Mouse (Mus musculus) brain, embryonic 14.5 days (tissue): ENCODE data around the gene Nhlrc1.

Experiments
- CTCF ChIP-seq: fragments of 200-500 bp; IDR thresholded peaks from 2 replicates; pipeline ENCODE4 v1.5.1; 2012; ENCODE audit warnings: inconsistent platforms, mild to moderate bottlenecking, moderate library complexity, borderline replicate concordance; ENCODE audit not compliant: insufficient read depth, insufficient read length; ENCODE audit errors: extremely low read depth
- POLR2A ChIP-seq: fragments of 200-500 bp; IDR thresholded peaks from 2 replicates; pipeline ENCODE4 v1.6.1; 2012; ENCODE audit warnings: mild to moderate bottlenecking, inconsistent platforms, borderline replicate concordance; ENCODE audit not compliant: poor library complexity, insufficient read depth, insufficient read length, severe bottlenecking; ENCODE audit errors: extremely low read depth

DNA sequence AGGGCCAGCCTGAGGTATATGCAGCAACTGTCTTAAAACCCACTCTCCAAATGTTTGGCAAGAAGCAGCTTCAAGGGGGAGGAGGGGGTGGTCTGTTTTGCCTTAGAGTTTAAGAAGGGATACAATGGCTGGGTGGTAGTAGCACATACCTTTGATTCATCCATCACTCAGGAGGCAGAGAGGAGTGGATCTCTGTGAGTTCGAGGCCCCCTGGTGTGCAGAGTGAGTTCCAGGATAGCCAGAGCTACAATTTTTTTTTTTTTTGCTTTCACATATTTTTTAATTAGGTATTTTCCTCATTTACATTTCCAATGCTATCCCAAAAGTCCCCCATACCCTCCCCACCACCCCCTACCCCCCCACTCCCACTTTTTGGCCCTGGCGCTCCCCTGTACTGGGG lies 46.0 kb downstream of the Nhlrc1 start:
- TF ChIP-seq CTCF (no peak), POLR2A (no peak)
